Mouse (Mus musculus) C2C12 (cell line): ENCODE measurements around the gene Qtrt2. TPM values are rescaled to one million over a fixed set of nuclear protein-coding genes. Genes with fewer than 3 reads are reported as not detected.

Experiments used
- H3K27me3 ChIP-seq: one replicate; pipeline ENCODE4 v1.6.1; 2011; ENCODE audit not compliant: control insufficient read depth, insufficient read depth, insufficient read length
- H3K36me3 ChIP-seq: one replicate; pipeline ENCODE4 v1.6.1; 2011; ENCODE audit not compliant: control insufficient read depth, insufficient read depth
- H3K4me3 ChIP-seq: one replicate; pipeline ENCODE4 v1.5.1; 2011; ENCODE audit warnings: mild to moderate bottlenecking, control low read depth; ENCODE audit not compliant: poor library complexity, insufficient read depth, severe bottlenecking
- H3K79me2 ChIP-seq: one replicate; pipeline ENCODE4 v1.6.1; 2011; ENCODE audit not compliant: control insufficient read depth, insufficient read depth
- H3K79me3 ChIP-seq: one replicate; pipeline ENCODE4 v1.6.1; 2011; ENCODE audit warnings: low read depth, control low read depth
- H3ac ChIP-seq: one replicate; pipeline ENCODE3; 2011; ENCODE audit warnings: low read depth; ENCODE audit not compliant: control insufficient read depth, insufficient read length
- CEBPB ChIP-seq: IDR thresholded peaks from one replicate; pipeline ENCODE4 v1.6.1; 2011; ENCODE audit warnings: low read depth, mild to moderate bottlenecking, control low read depth, moderate library complexity
- CTCF ChIP-seq: IDR thresholded peaks from one replicate; pipeline ENCODE4 v1.5.1; 2011; ENCODE audit not compliant: control insufficient read depth, insufficient read depth, insufficient read length
- FOSL1 ChIP-seq: IDR thresholded peaks from one replicate; pipeline ENCODE4 v1.8.0; 2011; ENCODE audit warnings: mild to moderate bottlenecking, low read length; ENCODE audit not compliant: poor library complexity, insufficient read depth, severe bottlenecking
- MAX ChIP-seq: IDR thresholded peaks from one replicate; pipeline ENCODE4 v1.6.1; 2011; ENCODE audit warnings: mild to moderate bottlenecking, control low read depth
- MYOD1 ChIP-seq: IDR thresholded peaks from one replicate; pipeline ENCODE4 v1.6.1; 2011; ENCODE audit warnings: low read depth; ENCODE audit not compliant: control insufficient read depth, insufficient read length
- MYOG ChIP-seq: IDR thresholded peaks from one replicate; pipeline ENCODE4 v1.6.1; 2011; ENCODE audit not compliant: control insufficient read depth, insufficient read length; ENCODE audit errors: extremely low read depth
- USF1 ChIP-seq: IDR thresholded peaks from one replicate; pipeline ENCODE4 v1.6.1; 2011; ENCODE audit warnings: low read depth, mild to moderate bottlenecking, control low read depth, moderate library complexity
- long read RNA-seq, 2 experiments: library from polyadenylated mRNA; unstranded; transcript quantifications; one replicate each; pipeline ENCODE4 v2.0.0; 2019 to 2020
- polyA plus RNA-seq: library from polyadenylated mRNA; unstranded; fragments of >200 nt; fragmentation: generic; extraction: Trizol; gene quantifications from one replicate; pipeline ENCODE4 v1.2.1, GENCODE M21; 2012; ENCODE audit warnings: missing spikeins

Gene Qtrt2
- polyA plus RNA-seq = 20.4 TPM
- long read RNA-seq, experiment 1, partial matches to known transcripts = 0 of 1 reads
- long read RNA-seq, experiment 1, other reads (novel, unspliced or antisense) = 1 of 1 reads
- long read RNA-seq, experiment 2, partial matches to known transcripts = 0 of 25 reads
- long read RNA-seq, experiment 2, other reads (novel, unspliced or antisense) = 24 of 25 reads

GRCm38 (mm10) chr16:43926341-43926859 lies at the start of gene Qtrt2:
Qtrt2 (minus strand) TSS chr16:43926809.
- TF ChIP-seq FOSL1 = no peak
- H3K79me2 ChIP-seq = no peaks in the 10 kb centered on the region
- no peak within 1 kb of the TSS for H3K4me3 ChIP-seq
- no peak within 1 kb of the TSS for H3ac ChIP-seq
- H3K36me3 ChIP-seq = no peaks in the 10 kb centered on the region
- no peaks in the 10 kb centered on the region for H3K79me3 ChIP-seq
- H3K27me3 ChIP-seq = no peaks in the 10 kb centered on the region

DNA sequence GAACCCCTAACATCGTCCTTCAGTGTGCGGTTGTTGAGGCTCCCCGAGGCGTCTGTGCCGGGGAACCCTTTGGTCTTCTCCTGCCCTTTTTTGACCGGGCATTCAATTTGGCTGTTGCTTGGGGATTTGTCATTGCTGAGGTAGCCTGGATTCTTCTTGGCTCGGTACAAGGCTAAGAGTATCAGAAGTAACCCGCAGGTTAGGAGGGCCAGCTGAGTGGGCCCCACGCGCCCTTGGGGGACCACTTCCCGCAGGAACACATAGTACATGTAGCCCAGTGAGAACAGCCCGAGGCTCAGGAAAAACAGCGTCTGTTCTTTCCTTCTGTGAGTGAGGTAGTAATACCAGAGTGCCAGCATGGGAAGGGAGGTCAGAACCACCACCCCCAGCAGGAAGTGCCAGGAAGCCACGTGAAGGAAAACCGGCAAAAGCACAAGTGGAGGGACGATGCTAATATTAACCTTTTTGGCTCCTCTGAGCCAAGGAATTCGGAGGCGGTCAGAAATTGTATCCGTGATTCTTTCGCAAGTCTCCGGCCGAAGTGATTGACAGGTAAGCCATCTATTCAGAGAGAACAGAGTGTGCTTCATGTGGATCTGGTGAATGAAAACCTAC lies 47.1 kb upstream of the Qtrt2 start:
- TF ChIP-seq USF1 (no peak), CTCF (no peak), MAX (no peak), CEBPB (no peak), MYOG (no peak), FOSL1 (no peak), MYOD1 (no peak)
- no peaks in the 10 kb centered on the region for H3K79me3 ChIP-seq
- no peak overlapping the region for H3ac ChIP-seq
- H3K79me2 ChIP-seq = no peaks in the 10 kb centered on the region
- H3K27me3 ChIP-seq = peaks cover 3% of the 10 kb centered on the region
- H3K36me3 ChIP-seq = no peaks in the 10 kb centered on the region
- no peak overlapping the region for H3K4me3 ChIP-seq

DNA sequence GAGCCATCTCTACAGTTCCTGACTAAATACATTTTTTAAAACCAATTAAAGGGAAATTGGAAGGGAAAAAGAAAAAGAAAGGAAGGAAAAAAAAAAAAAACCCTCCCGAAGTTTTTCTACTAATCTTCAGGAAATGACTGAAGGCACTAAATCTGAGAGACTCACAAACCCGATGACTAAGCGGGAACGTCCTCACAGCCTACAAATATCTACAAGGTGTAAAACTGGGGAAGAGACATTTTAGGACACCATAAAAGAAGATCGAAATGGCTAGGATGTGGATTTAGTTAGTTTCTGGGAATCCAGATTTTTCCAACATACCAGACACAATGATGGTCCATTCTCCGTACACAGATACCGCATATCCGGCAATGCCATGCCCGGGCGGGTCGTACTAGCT lies 46.5 kb upstream of the Qtrt2 start:
- no peaks in the 10 kb centered on the region for H3K36me3 ChIP-seq
- H3ac ChIP-seq = no peak overlapping the region
- H3K4me3 ChIP-seq = no peak overlapping the region
- H3K79me3 ChIP-seq = no peaks in the 10 kb centered on the region
- peaks cover 3% of the 10 kb centered on the region for H3K27me3 ChIP-seq
- TF ChIP-seq USF1 (no peak), CEBPB (no peak), MYOG (no peak)
- H3K79me2 ChIP-seq = no peaks in the 10 kb centered on the region

DNA sequence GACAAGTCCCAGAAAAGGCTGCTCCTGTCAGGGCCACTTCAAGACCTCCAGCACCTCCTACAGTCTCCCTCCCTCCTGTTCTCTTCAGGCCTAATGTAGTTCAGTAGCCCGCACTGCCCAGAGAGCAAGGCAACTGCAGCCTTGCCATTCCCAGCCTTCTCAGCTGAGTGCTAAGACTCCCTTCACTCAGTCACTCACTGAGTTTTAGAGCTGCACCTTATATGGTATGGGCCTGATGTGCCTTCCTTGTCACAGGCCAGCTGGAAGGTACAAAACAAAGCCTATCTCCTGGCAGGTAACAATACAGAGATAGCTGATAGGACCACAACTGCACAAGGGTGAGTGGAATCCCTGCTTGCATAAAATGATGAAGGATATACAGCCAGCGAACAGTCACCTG lies 45.8 kb upstream of the Qtrt2 start:
- no peak for TF ChIP-seq MYOD1
- TF ChIP-seq MYOG = no peak
- no peak for TF ChIP-seq USF1
- no peak for TF ChIP-seq FOSL1
- no peak for TF ChIP-seq CTCF
- no peak for TF ChIP-seq MAX
- no peak for TF ChIP-seq CEBPB
- no peak overlapping the region for H3K4me3 ChIP-seq

GRCm38 (mm10) chr16:43971741-43972140 lies 45.1 kb upstream of the Qtrt2 start:
- TF ChIP-seq MAX (no peak), FOSL1 (no peak), MYOG (no peak), CEBPB (no peak), CTCF (no peak), USF1 (no peak), MYOD1 (no peak)
- Histone ChIP-seq H3K79me2 (no peaks in the 10 kb centered on the region), H3K27me3 (peaks cover 3% of the 10 kb centered on the region)

More for the DNA sequence above, 45.8 kb upstream of the Qtrt2 start:
- Histone ChIP-seq H3ac (no peak overlapping the region), H3K27me3 (peaks cover 3% of the 10 kb centered on the region), H3K79me3 (no peaks in the 10 kb centered on the region), H3K79me2 (no peaks in the 10 kb centered on the region), H3K36me3 (no peaks in the 10 kb centered on the region)

DNA sequence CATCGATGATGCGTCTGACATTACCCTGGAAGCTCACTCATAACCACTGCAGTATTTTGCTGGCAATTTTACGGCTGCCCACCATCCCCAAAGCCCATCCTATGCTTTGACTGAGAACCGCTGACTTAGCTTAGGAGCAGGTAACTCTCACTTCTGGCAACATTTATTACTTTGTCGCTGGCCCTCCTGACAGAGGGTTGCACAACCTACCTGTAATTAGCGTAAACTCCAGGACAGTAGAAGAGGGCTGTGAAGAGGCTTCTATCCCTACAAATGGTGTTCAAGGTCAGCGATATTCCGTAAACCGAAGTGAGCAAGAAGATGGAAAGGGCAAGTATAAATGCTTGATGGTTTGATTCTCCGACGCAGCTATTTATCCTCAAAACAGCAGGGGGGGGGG lies 44.6 kb upstream of the Qtrt2 start:
- TF ChIP-seq MYOD1 = no peak
- no peak for TF ChIP-seq CEBPB
- no peak for TF ChIP-seq USF1
- no peak for TF ChIP-seq FOSL1
- no peak for TF ChIP-seq CTCF
- no peak for TF ChIP-seq MAX
- TF ChIP-seq MYOG = no peak
- Histone ChIP-seq H3K79me3 (no peaks in the 10 kb centered on the region), H3ac (no peak overlapping the region), H3K79me2 (no peaks in the 10 kb centered on the region), H3K36me3 (no peaks in the 10 kb centered on the region), H3K27me3 (peaks cover 3% of the 10 kb centered on the region), H3K4me3 (no peak overlapping the region)

More at GRCm38 (mm10) chr16:43971741-43972140, 45.1 kb upstream of the Qtrt2 start:
- no peak overlapping the region for H3ac ChIP-seq
- no peak overlapping the region for H3K4me3 ChIP-seq
- H3K79me3 ChIP-seq = no peaks in the 10 kb centered on the region
- no peaks in the 10 kb centered on the region for H3K36me3 ChIP-seq
